Mouse (Mus musculus) right cerebral cortex, postnatal 4 days (tissue): ENCODE results near the gene Tspan5.

Experiments
- DNase-seq: peaks from one replicate; pipeline ENCODE4 v3.0.0-alpha.2; 2022

Gene Tspan5

GRCm38 (mm10) chr3:138852982-138853689 is 111.1 kb downstream of the Tspan5 start:
- no peak for DNase-seq

GRCm38 (mm10) chr3:138853996-138854836 is 112.2 kb downstream of the Tspan5 start:
- DNase-seq = no peak

- DNase-seq = no peak
Measured at GRCm38 (mm10) chr3:138855387-138855786, 113.4 kb downstream of the Tspan5 start.

- no peak for DNase-seq
Measured at GRCm38 (mm10) chr3:138856946-138857345, 115.0 kb downstream of the Tspan5 start.

GRCm38 (mm10) chr3:138857805-138858546 is 116.0 kb downstream of the Tspan5 start:
- no peak for DNase-seq

GRCm38 (mm10) chr3:138858649-138859048 is 116.7 kb downstream of the Tspan5 start:
- no peak for DNase-seq

- no peak for DNase-seq
Measured at GRCm38 (mm10) chr3:138859166-138859565, 117.2 kb downstream of the Tspan5 start.

GRCm38 (mm10) chr3:138859666-138860065 is 117.7 kb downstream of the Tspan5 start:
- no peak for DNase-seq

GRCm38 (mm10) chr3:138860257-138860760 is 118.3 kb downstream of the Tspan5 start:
- DNase-seq = no peak

GRCm38 (mm10) chr3:138861032-138861431 is 119.0 kb downstream of the Tspan5 start:
- DNase-seq = no peak

GRCm38 (mm10) chr3:138861589-138861988 is 119.6 kb downstream of the Tspan5 start:
- DNase-seq = no peak

- no peak for DNase-seq
Measured at GRCm38 (mm10) chr3:138864166-138864648, 122.2 kb downstream of the Tspan5 start.

- DNase-seq = no peak
Measured at GRCm38 (mm10) chr3:138865271-138865670, 123.3 kb downstream of the Tspan5 start.

- DNase-seq = peak; percentile 50
Measured at GRCm38 (mm10) chr3:138867149-138867848, 125.3 kb downstream of the Tspan5 start.

GRCm38 (mm10) chr3:138868409-138868808 is 126.4 kb downstream of the Tspan5 start:
- DNase-seq = no peak

GRCm38 (mm10) chr3:138875282-138875681 is 133.3 kb downstream of the Tspan5 start:
- DNase-seq = no peak

GRCm38 (mm10) chr3:138875936-138876335 is 133.9 kb downstream of the Tspan5 start:
- DNase-seq = no peak

- no peak for DNase-seq
Measured at GRCm38 (mm10) chr3:138876418-138876817, 134.4 kb downstream of the Tspan5 start.

GRCm38 (mm10) chr3:138876931-138877361 is 135.0 kb downstream of the Tspan5 start:
- no peak for DNase-seq

GRCm38 (mm10) chr3:138877741-138878140 is 135.7 kb downstream of the Tspan5 start:
- DNase-seq = no peak

GRCm38 (mm10) chr3:138880999-138881724 is 139.2 kb downstream of the Tspan5 start:
- no peak for DNase-seq
